Mouse (Mus musculus): ENCODE measurements around the gene Gm20403. TPM values are rescaled to one million over a fixed set of nuclear protein-coding genes. Genes with fewer than 3 reads are reported as not detected.
A peak's percentile ranks its signal among the peaks of the same experiment; 100 is the strongest.
"Not testable (repeated sequence)": the region's sequence is repeated elsewhere in the genome, so short reads cannot be mapped to it uniquely, and the experiment has no call there.

Gene Gm20403
- total RNA-seq (2021) = not detected

GRCm38 (mm10) chr12:54986052-54986717 lies at the start of gene Gm20403:
TSS of gene Gm20403 (minus strand) at chr12:54986529.
- intact Hi-C loops (cut with DNase I) = no loop called here
- peak in 1 of 2 experiments; percentile 52 for DNase-seq (ENCODE audit: extremely low spot score in 1 of 2, low spot score in 2 of 2)

- no peak for DNase-seq (ENCODE audit: extremely low spot score in 1 of 2, low spot score in 2 of 2)
- intact Hi-C loops (cut with DNase I) = no loop called here
These were observed 40.8 kb upstream of the Gm20403 start for GRCm38 (mm10) chr12:55027088-55027487.

- intact Hi-C loops (cut with DNase I) = no loop called here
- DNase-seq (ENCODE audit: extremely low spot score in 1 of 2, low spot score in 2 of 2) = no peak
These were observed 37.0 kb upstream of the Gm20403 start for GRCm38 (mm10) chr12:55023284-55023683.

GRCm38 (mm10) chr12:55019421-55019877 lies 33.1 kb upstream of the Gm20403 start:
- DNase-seq (ENCODE audit: extremely low spot score in 1 of 2, low spot score in 2 of 2) = no peak
- intact Hi-C loops (cut with DNase I) = no loop called here

GRCm38 (mm10) chr12:55017119-55017721 lies 30.9 kb upstream of the Gm20403 start:
- no peak for DNase-seq (ENCODE audit: extremely low spot score in 1 of 2, low spot score in 2 of 2)
- intact Hi-C loops (cut with DNase I) = no loop called here

GRCm38 (mm10) chr12:55016339-55017118 lies 30.2 kb upstream of the Gm20403 start:
- intact Hi-C loops (cut with DNase I) = no loop called here
- no peak for DNase-seq (ENCODE audit: extremely low spot score in 1 of 2, low spot score in 2 of 2)

- DNase-seq (ENCODE audit: extremely low spot score in 1 of 2, low spot score in 2 of 2) = no peak
- intact Hi-C loops (cut with DNase I) = no loop called here
These were observed 29.1 kb upstream of the Gm20403 start for GRCm38 (mm10) chr12:55015428-55015827.

- intact Hi-C loops (cut with DNase I) = no loop called here
- no peak for DNase-seq (ENCODE audit: extremely low spot score in 1 of 2, low spot score in 2 of 2)
These were observed 27.5 kb upstream of the Gm20403 start, which contains the start of gene Baz1a for GRCm38 (mm10) chr12:55013626-55014398. TSS of gene Baz1a (minus strand) at chr12:55014348.

- intact Hi-C loops (cut with DNase I) = no loop called here
- DNase-seq (ENCODE audit: extremely low spot score in 1 of 2, low spot score in 2 of 2) = no peak
These were observed 26.7 kb upstream of the Gm20403 start for GRCm38 (mm10) chr12:55013031-55013430.

- intact Hi-C loops (cut with DNase I) = no loop called here
- no peak for DNase-seq (ENCODE audit: extremely low spot score in 1 of 2, low spot score in 2 of 2)
These were observed 21.2 kb upstream of the Gm20403 start for GRCm38 (mm10) chr12:55007361-55008008.

GRCm38 (mm10) chr12:55006071-55006470 lies 19.7 kb upstream of the Gm20403 start:
- intact Hi-C loops (cut with DNase I) = no loop called here
- no peak for DNase-seq (ENCODE audit: extremely low spot score in 1 of 2, low spot score in 2 of 2)

- intact Hi-C loops (cut with DNase I) = no loop called here
- DNase-seq (ENCODE audit: extremely low spot score in 1 of 2, low spot score in 2 of 2) = no peak
These were observed 18.1 kb upstream of the Gm20403 start for GRCm38 (mm10) chr12:55004396-55004795.

- intact Hi-C loops (cut with DNase I) = no loop called here
- no peak for DNase-seq (ENCODE audit: extremely low spot score in 1 of 2, low spot score in 2 of 2)
These were observed 17.5 kb upstream of the Gm20403 start for GRCm38 (mm10) chr12:55003843-55004242.

- intact Hi-C loops (cut with DNase I); DNase-seq (ENCODE audit: extremely low spot score in 1 of 2, low spot score in 2 of 2): not testable (repeated sequence)
These were observed 16.2 kb upstream of the Gm20403 start for GRCm38 (mm10) chr12:55002532-55002931.

- intact Hi-C loops (cut with DNase I) = no loop called here
- DNase-seq (ENCODE audit: extremely low spot score in 1 of 2, low spot score in 2 of 2) = peak in 1 of 2 experiments; percentile 33
These were observed 12.8 kb upstream of the Gm20403 start for GRCm38 (mm10) chr12:54999016-54999690.

- no peak for DNase-seq (ENCODE audit: extremely low spot score in 1 of 2, low spot score in 2 of 2)
- intact Hi-C loops (cut with DNase I) = no loop called here
These were observed 12.1 kb upstream of the Gm20403 start for GRCm38 (mm10) chr12:54998411-54998810.

- DNase-seq (ENCODE audit: extremely low spot score in 1 of 2, low spot score in 2 of 2) = no peak
- intact Hi-C loops (cut with DNase I) = no loop called here
These were observed 10.7 kb upstream of the Gm20403 start for GRCm38 (mm10) chr12:54996979-54997474.

GRCm38 (mm10) chr12:54995965-54996364 lies 9.6 kb upstream of the Gm20403 start:
- intact Hi-C loops (cut with DNase I) = no loop called here
- DNase-seq (ENCODE audit: extremely low spot score in 1 of 2, low spot score in 2 of 2) = no peak

All from left cerebral cortex, postnatal 10 days (tissue).